Mouse (Mus musculus) heart, postnatal 0 days (tissue): ENCODE results near the gene Naaladl2.

Experiments used
- CTCF ChIP-seq: IDR thresholded peaks from 2 replicates; pipeline ENCODE4 v1.5.1; 2016; ENCODE audit warnings: antibody characterized with exemption, control low read depth, low read depth
- EP300 ChIP-seq: IDR thresholded peaks from 2 replicates; pipeline ENCODE4 v1.6.1; 2016; ENCODE audit warnings: antibody characterized with exemption, low read depth

GRCm38 (mm10) chr3:24705778-24706423 is 438.2 kb downstream of the Naaladl2 start:
- TF ChIP-seq CTCF = no peak
- TF ChIP-seq EP300 = no peak
